Mouse (Mus musculus) heart, embryonic 14.5 days (tissue): ENCODE results near the gene Cdk6. TPM values are rescaled to one million over a fixed set of nuclear protein-coding genes. Genes with fewer than 3 reads are reported as not detected.

Experiments used
- ATAC-seq: fragments of 200-750 bp; cut with Nextera tagmentation; 2 replicates; pipeline ENCODE4 v1.8.0; 2017; ENCODE audit warnings: low read depth, moderate TSS enrichment; ENCODE audit not compliant: insufficient number of reproducible peaks, insufficient read depth, low FRiP score
- H3K27ac ChIP-seq, 2 experiments: fragments of 200-500 bp in 1 of 2; fragments of 300-500 bp in 1 of 2; sonication (generic) in 1 of 2; replicated peaks in 1 of 2; 2 replicates each; pipeline ENCODE4 v1.5.1; 2012 to 2014; ENCODE audit warnings: low read depth in 2 of 2, low read length in 2 of 2, control low read depth in 1 of 2, mild to moderate bottlenecking in 1 of 2, mixed read lengths in 1 of 2; ENCODE audit not compliant: control insufficient read depth in 1 of 2, insufficient read depth in 1 of 2
- H3K27me3 ChIP-seq: fragments of 300-500 bp; sonication (generic); 2 replicates; pipeline ENCODE4 v1.6.1; 2014; ENCODE audit warnings: mild to moderate bottlenecking, low read length, control low read depth; ENCODE audit not compliant: control insufficient read depth, insufficient read depth
- H3K36me3 ChIP-seq: fragments of 300-500 bp; sonication (generic); 2 replicates; pipeline ENCODE4 v1.6.1; 2014; ENCODE audit warnings: mild to moderate bottlenecking, control low read depth, low read length, mixed read lengths; ENCODE audit not compliant: control insufficient read depth, insufficient read depth
- H3K4me1 ChIP-seq, 2 experiments: fragments of 200-500 bp in 1 of 2; fragments of 300-500 bp in 1 of 2; sonication (generic) in 1 of 2; 2 replicates each; pipeline ENCODE4 v1.6.1; 2012 to 2014; ENCODE audit warnings: low read length in 2 of 2, control low read depth in 1 of 2, mixed read lengths in 1 of 2; ENCODE audit not compliant: control insufficient read depth in 2 of 2, insufficient read depth in 2 of 2
- H3K4me2 ChIP-seq: fragments of 300-500 bp; sonication (generic); 2 replicates; pipeline ENCODE4 v1.6.1; 2014; ENCODE audit warnings: mild to moderate bottlenecking, low read length
- H3K4me3 ChIP-seq, 2 experiments: fragments of 200-500 bp in 1 of 2; fragments of 300-500 bp in 1 of 2; sonication (generic) in 1 of 2; 2 replicates each; pipeline ENCODE4 v1.5.1; 2012 to 2014; ENCODE audit warnings: low read length in 2 of 2, mild to moderate bottlenecking in 2 of 2, control low read depth in 1 of 2, low read depth in 1 of 2, moderate library complexity in 1 of 2; ENCODE audit not compliant: control insufficient read depth in 1 of 2, insufficient read depth in 1 of 2
- H3K9ac ChIP-seq: fragments of 300-500 bp; sonication (generic); 2 replicates; pipeline ENCODE4 v1.6.1; 2014; ENCODE audit warnings: mild to moderate bottlenecking, low read length
- H3K9me3 ChIP-seq: fragments of 300-500 bp; sonication (generic); 2 replicates; pipeline ENCODE4 v1.6.1; 2016; ENCODE audit warnings: low read length, control low read depth; ENCODE audit not compliant: control insufficient read depth
- WGBS: fragments of 180-500 bp; shearing (Covaris S2); extraction: QIAGEN DNeasy Blood & Tissue Kit; methylation state at CpG from one replicate; pipeline ENCODE4 v1.1.7; 2014; 5-methylcytosine and 5-hydroxymethylcytosine counted together
- polyA plus RNA-seq: library from polyadenylated mRNA; unstranded; fragments of >200 nt; fragmentation: Nextera tagmentation; extraction: Ambion mirVana; gene quantifications from 2 replicates; pipeline ENCODE4 v1.2.1, GENCODE M21; 2014

The Cdk6 gene
- polyA plus RNA-seq, 1 experiment from 2014 or later, result 32.1 TPM

GRCm38 (mm10) chr5:3355560-3356260, 14.4 kb downstream of the Cdk6 start:
- H3K4me3 ChIP-seq, result no peak overlapping the region
- WGBS, result 64% methylated on average over 11 of the region's 11 CpGs
- no peaks in the 10 kb centered on the region for H3K9me3 ChIP-seq
- H3K27me3 ChIP-seq, result no peaks in the 10 kb centered on the region
- no peak overlapping the region for H3K9ac ChIP-seq
- no peak overlapping the region for H3K4me2 ChIP-seq
- H3K27ac ChIP-seq, result peak overlapping the region; percentile 25 to 27; a peak in 3 of 4 replicates
- H3K4me1 ChIP-seq, result peaks cover 10 to 20% of the 10 kb centered on the region in 2 experiments
- ATAC-seq, result peak; percentile 50; the same call in 1 of the 2 replicates
- no peaks in the 10 kb centered on the region for H3K36me3 ChIP-seq

- H3K4me3 ChIP-seq, result no peak overlapping the region
- 54% methylated on average over 10 of the region's 10 CpGs for WGBS
- H3K4me2 ChIP-seq, result no peak overlapping the region
- no peaks in the 10 kb centered on the region for H3K9me3 ChIP-seq
- H3K4me1 ChIP-seq, result peaks cover 10 to 20% of the 10 kb centered on the region in 2 experiments
- H3K27ac ChIP-seq, result peak overlapping the region; percentile 25 to 27; a peak in 2 of 4 replicates
- H3K9ac ChIP-seq, result no peak overlapping the region
- no peak for ATAC-seq
- no peaks in the 10 kb centered on the region for H3K27me3 ChIP-seq
- H3K36me3 ChIP-seq, result no peaks in the 10 kb centered on the region
Measured at GRCm38 (mm10) chr5:3356261-3356778, 15.0 kb downstream of the Cdk6 start.

- H3K4me1 ChIP-seq, result peaks cover 10 to 25% of the 10 kb centered on the region in 2 experiments
- H3K27ac ChIP-seq, result no peak overlapping the region
- ATAC-seq, result no peak
- H3K4me3 ChIP-seq, result no peak overlapping the region
- no peak overlapping the region for H3K4me2 ChIP-seq
- H3K36me3 ChIP-seq, result no peaks in the 10 kb centered on the region
- 92% methylated on average over 6 of the region's 6 CpGs for WGBS
- H3K9ac ChIP-seq, result no peak overlapping the region
- no peaks in the 10 kb centered on the region for H3K9me3 ChIP-seq
- no peaks in the 10 kb centered on the region for H3K27me3 ChIP-seq
Measured at GRCm38 (mm10) chr5:3357496-3357895, 16.2 kb downstream of the Cdk6 start.

DNA sequence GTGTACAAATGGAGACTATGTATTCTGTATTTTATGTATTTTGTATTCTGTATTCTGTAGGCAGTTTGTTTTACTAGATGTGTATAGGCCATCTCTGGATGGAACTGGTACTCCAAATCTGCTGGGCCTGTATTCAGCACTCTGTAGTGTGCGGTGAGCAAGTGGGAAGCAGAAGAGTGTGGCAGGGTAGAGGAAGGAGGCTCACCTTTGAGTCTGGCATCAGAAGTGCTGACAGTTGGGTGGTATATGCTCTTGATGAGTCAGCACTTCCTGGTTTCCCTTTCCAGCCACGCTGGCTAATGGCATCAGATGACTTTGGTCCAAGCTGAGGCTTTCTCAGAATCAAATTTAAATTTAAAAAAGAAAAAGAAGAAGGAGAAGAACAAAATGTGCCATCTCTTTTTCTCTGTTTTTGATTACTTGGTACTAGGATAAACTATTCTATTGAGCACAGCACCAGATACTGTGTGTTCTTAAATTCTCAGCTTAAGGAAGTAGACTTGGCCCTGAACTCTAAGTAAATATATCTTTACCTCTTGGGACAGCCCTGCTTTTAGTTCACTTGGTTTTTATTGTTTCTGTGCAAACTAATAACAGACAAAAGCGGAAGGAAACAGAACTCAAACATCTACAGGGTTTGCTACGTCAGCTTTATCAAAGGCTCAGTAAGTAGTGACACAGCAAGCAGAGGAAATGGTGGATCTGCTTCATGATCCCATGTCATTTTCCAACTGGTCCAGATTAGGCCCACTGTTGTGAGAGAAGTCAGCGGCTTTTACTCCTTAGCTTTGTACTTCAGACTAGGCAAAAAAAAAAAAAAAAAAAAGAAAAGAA, 17.6 kb downstream of the Cdk6 start:
- no peak overlapping the region; a peak in 1 of 4 replicates for H3K27ac ChIP-seq
- no peak overlapping the region for H3K4me3 ChIP-seq
- no peaks in the 10 kb centered on the region for H3K27me3 ChIP-seq
- 62% methylated on average over 5 of the region's 5 CpGs for WGBS
- no peak overlapping the region for H3K9ac ChIP-seq
- H3K9me3 ChIP-seq, result no peaks in the 10 kb centered on the region
- no peak overlapping the region for H3K4me2 ChIP-seq
- no peaks in the 10 kb centered on the region for H3K36me3 ChIP-seq
- no peak for ATAC-seq
- peaks cover 14 to 33% of the 10 kb centered on the region in 2 experiments for H3K4me1 ChIP-seq

GRCm38 (mm10) chr5:3359914-3360313, 18.6 kb downstream of the Cdk6 start:
- Histone ChIP-seq H3K36me3 (no peaks in the 10 kb centered on the region), H3K9me3 (no peaks in the 10 kb centered on the region), H3K9ac (no peak overlapping the region), H3K27me3 (no peaks in the 10 kb centered on the region), H3K4me2 (no peak overlapping the region), H3K4me3 (no peak overlapping the region), H3K27ac (no peak overlapping the region), H3K4me1 (peaks cover 14 to 34% of the 10 kb centered on the region in 2 experiments)
- WGBS, result 51% methylated on average over 7 of the region's 7 CpGs
- no peak for ATAC-seq

DNA sequence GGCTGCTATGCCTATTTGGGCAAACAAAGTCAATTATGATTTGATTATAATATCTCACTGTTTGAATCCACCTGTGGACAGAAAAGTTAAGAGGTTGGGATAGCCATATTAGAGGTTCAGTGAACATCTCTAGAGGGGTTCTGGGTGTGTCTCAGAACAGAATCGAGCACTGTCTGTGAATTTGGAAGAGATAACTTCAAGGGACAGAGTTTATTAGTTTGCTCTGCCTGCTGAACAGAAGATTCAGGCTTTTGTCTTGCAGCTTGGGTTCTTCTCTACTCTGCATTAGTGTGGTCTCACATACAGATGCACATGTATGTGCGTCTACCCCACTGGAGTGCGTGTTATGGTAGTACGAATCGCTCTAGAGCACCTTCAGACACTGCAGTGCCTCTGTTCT, 20.0 kb downstream of the Cdk6 start:
- Histone ChIP-seq H3K9ac (no peak overlapping the region), H3K27ac (no peak overlapping the region), H3K4me3 (no peak overlapping the region), H3K27me3 (no peaks in the 10 kb centered on the region), H3K9me3 (no peaks in the 10 kb centered on the region), H3K36me3 (no peaks in the 10 kb centered on the region), H3K4me2 (no peak overlapping the region), H3K4me1 (peaks cover 8 to 25% of the 10 kb centered on the region in 2 experiments)
- no peak for ATAC-seq
- 94% methylated on average over 5 of the region's 5 CpGs for WGBS

- Histone ChIP-seq H3K27me3 (no peaks in the 10 kb centered on the region), H3K27ac (no peak overlapping the region), H3K4me2 (no peak overlapping the region), H3K4me1 (peaks cover 8 to 20% of the 10 kb centered on the region in 2 experiments), H3K9me3 (no peaks in the 10 kb centered on the region), H3K4me3 (no peak overlapping the region), H3K36me3 (no peaks in the 10 kb centered on the region), H3K9ac (no peak overlapping the region)
- ATAC-seq, result no peak
- 64% methylated on average over 8 of the region's 8 CpGs for WGBS
Measured at GRCm38 (mm10) chr5:3362111-3362510, 20.8 kb downstream of the Cdk6 start.
